Mouse (Mus musculus): Measurements from ENCODE around the gene Eif4e3. TPM values are rescaled to one million over a fixed set of nuclear protein-coding genes. Genes with fewer than 3 reads are reported as not detected.

Gene Eif4e3
- polyA plus RNA-seq, 1 experiment: 1.9 TPM

DNA sequence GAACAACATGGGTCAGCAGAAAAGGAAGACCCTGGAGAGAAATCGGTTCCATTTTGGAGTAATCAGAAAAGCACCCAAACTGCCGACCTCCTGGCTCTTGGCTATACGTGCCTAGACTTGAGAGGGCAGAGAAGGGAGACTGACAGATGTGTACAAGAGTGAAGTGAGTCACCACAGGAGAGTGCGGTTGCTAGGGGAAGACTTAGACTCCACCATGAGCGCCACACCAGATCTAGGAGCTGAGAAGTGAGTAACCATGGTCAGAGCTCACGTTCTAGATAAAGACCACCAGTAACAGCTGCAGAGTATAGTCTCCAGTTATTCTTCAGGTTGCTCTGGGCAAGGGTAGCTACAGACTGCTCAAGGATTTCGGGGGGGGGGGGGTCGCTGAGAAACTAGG is 3.3 kb downstream of the Eif4e3 start:
- H3K27me3 ChIP-seq (ENCODE audit: control insufficient read depth, insufficient read depth, low read length): no peaks in the 10 kb centered on the region
- H3K27ac ChIP-seq (ENCODE audit: control insufficient read depth, insufficient read depth, low read depth, low read length): no peak overlapping the region
- H3K4me1 ChIP-seq (ENCODE audit: control insufficient read depth, insufficient read depth, low read length): peaks cover 4% of the 10 kb centered on the region
- no peak overlapping the region for H3K4me3 ChIP-seq (ENCODE audit: control insufficient read depth, low read depth, low read length)
- H3K36me3 ChIP-seq (ENCODE audit: control insufficient read depth, insufficient read depth, low read length): no peaks in the 10 kb centered on the region
- TF ChIP-seq CTCF (IDR thresholded peaks at IDR 0.05; ENCODE audit: control insufficient read depth, insufficient read depth, insufficient replicate concordance, low read depth, low read length) (no peak), POLR2A (IDR thresholded peaks at IDR 0.05; ENCODE audit: control insufficient read depth, low read depth, low read length) (no peak)

DNA sequence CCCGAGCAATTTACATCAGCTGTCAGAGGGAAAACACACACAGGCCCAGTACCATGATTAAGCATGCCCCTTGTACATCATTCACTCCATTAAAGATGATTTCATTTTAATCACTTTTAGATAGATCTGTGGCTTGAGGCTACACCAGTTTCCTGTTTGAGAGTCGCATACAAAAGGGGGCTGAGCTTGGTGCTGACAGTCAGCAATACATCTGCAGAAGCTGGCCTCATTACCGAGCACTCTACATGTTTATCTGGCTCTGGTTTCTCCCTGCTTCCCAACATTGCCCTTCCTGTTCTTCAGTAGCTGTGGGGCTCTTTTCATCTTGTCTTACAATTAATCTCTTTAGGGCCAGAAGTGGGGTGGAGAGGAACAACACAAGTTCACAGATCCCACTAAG is 6.1 kb downstream of the Eif4e3 start:
- Histone ChIP-seq H3K4me1 (ENCODE audit: control insufficient read depth, insufficient read depth, low read length) (no peaks in the 10 kb centered on the region), H3K36me3 (ENCODE audit: control insufficient read depth, insufficient read depth, low read length) (no peaks in the 10 kb centered on the region), H3K27ac (ENCODE audit: control insufficient read depth, insufficient read depth, low read depth, low read length) (no peak overlapping the region), H3K27me3 (ENCODE audit: control insufficient read depth, insufficient read depth, low read length) (no peaks in the 10 kb centered on the region), H3K4me3 (ENCODE audit: control insufficient read depth, low read depth, low read length) (no peak overlapping the region)
- TF ChIP-seq POLR2A (IDR thresholded peaks at IDR 0.05; ENCODE audit: control insufficient read depth, low read depth, low read length) (no peak), CTCF (IDR thresholded peaks at IDR 0.05; ENCODE audit: control insufficient read depth, insufficient read depth, insufficient replicate concordance, low read depth, low read length) (no peak)

GRCm38 (mm10) chr6:99658586-99658985 is 8.0 kb downstream of the Eif4e3 start:
- no peak overlapping the region for H3K27ac ChIP-seq (ENCODE audit: control insufficient read depth, insufficient read depth, low read depth, low read length)
- no peaks in the 10 kb centered on the region for H3K4me1 ChIP-seq (ENCODE audit: control insufficient read depth, insufficient read depth, low read length)
- no peak for TF ChIP-seq POLR2A (IDR thresholded peaks at IDR 0.05; ENCODE audit: control insufficient read depth, low read depth, low read length)
- no peak for TF ChIP-seq CTCF (IDR thresholded peaks at IDR 0.05; ENCODE audit: control insufficient read depth, insufficient read depth, insufficient replicate concordance, low read depth, low read length)
- H3K27me3 ChIP-seq (ENCODE audit: control insufficient read depth, insufficient read depth, low read length): no peaks in the 10 kb centered on the region
- no peak overlapping the region for H3K4me3 ChIP-seq (ENCODE audit: control insufficient read depth, low read depth, low read length)
- no peaks in the 10 kb centered on the region for H3K36me3 ChIP-seq (ENCODE audit: control insufficient read depth, insufficient read depth, low read length)

DNA sequence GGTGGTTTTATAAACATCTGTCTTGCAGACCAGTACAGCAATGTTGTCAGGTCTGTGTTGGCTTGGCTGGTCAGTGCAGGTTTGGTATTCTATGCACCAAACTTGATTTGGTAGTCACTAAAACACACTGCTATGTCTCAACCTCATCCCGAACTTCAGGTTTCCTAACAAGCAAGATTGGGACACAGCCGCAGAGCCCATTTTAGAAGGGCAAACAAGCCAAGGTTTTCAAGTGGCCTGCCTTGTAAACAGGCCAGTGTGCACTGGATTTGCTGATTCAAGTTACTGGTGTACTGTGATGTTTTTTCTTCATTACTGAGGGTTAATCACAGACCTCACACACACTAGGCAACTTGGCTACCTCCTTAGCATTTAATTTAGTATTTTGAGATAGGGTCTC is 10.5 kb downstream of the Eif4e3 start:
- Histone ChIP-seq H3K36me3 (ENCODE audit: control insufficient read depth, insufficient read depth, low read length) (no peaks in the 10 kb centered on the region), H3K27ac (ENCODE audit: control insufficient read depth, insufficient read depth, low read depth, low read length) (no peak overlapping the region), H3K4me3 (ENCODE audit: control insufficient read depth, low read depth, low read length) (no peak overlapping the region), H3K27me3 (ENCODE audit: control insufficient read depth, insufficient read depth, low read length) (no peaks in the 10 kb centered on the region), H3K4me1 (ENCODE audit: control insufficient read depth, insufficient read depth, low read length) (no peaks in the 10 kb centered on the region)
- no peak for TF ChIP-seq POLR2A (IDR thresholded peaks at IDR 0.05; ENCODE audit: control insufficient read depth, low read depth, low read length)
- no peak for TF ChIP-seq CTCF (IDR thresholded peaks at IDR 0.05; ENCODE audit: control insufficient read depth, insufficient read depth, insufficient replicate concordance, low read depth, low read length)

DNA sequence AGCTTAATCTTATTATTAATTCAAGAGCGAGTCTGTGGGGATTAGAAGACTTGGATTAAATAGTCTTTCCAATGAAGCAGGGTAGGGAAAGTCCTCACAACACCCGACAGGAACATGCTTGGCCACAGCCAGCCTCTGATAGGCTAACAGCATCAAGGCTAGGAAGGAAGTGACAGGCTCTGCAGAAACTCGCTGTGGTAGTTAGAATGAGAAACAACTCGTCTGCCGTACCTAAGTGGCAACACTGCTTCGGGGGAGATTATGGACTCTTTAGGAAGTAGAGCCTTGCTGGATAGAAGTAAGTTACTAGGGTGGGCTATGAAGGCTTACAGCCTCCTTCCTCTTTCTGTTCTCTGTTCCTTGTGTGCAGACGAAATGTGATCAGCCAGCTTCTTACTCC is 11.1 kb downstream of the Eif4e3 start:
- no peaks in the 10 kb centered on the region for H3K36me3 ChIP-seq (ENCODE audit: control insufficient read depth, insufficient read depth, low read length)
- H3K4me1 ChIP-seq (ENCODE audit: control insufficient read depth, insufficient read depth, low read length): no peaks in the 10 kb centered on the region
- H3K4me3 ChIP-seq (ENCODE audit: control insufficient read depth, low read depth, low read length): no peak overlapping the region
- no peak for TF ChIP-seq CTCF (IDR thresholded peaks at IDR 0.05; ENCODE audit: control insufficient read depth, insufficient read depth, insufficient replicate concordance, low read depth, low read length)
- no peak for TF ChIP-seq POLR2A (IDR thresholded peaks at IDR 0.05; ENCODE audit: control insufficient read depth, low read depth, low read length)
- no peak overlapping the region for H3K27ac ChIP-seq (ENCODE audit: control insufficient read depth, insufficient read depth, low read depth, low read length)
- H3K27me3 ChIP-seq (ENCODE audit: control insufficient read depth, insufficient read depth, low read length): no peaks in the 10 kb centered on the region

GRCm38 (mm10) chr6:99654343-99654742 is 12.2 kb downstream of the Eif4e3 start:
- TF ChIP-seq POLR2A (IDR thresholded peaks at IDR 0.05; ENCODE audit: control insufficient read depth, low read depth, low read length) (no peak), CTCF (IDR thresholded peaks at IDR 0.05; ENCODE audit: control insufficient read depth, insufficient read depth, insufficient replicate concordance, low read depth, low read length) (no peak)

GRCm38 (mm10) chr6:99652341-99652740 is 14.2 kb downstream of the Eif4e3 start:
- Histone ChIP-seq H3K27me3 (ENCODE audit: control insufficient read depth, insufficient read depth, low read length) (no peaks in the 10 kb centered on the region), H3K4me1 (ENCODE audit: control insufficient read depth, insufficient read depth, low read length) (no peaks in the 10 kb centered on the region), H3K4me3 (ENCODE audit: control insufficient read depth, low read depth, low read length) (no peak overlapping the region), H3K27ac (ENCODE audit: control insufficient read depth, insufficient read depth, low read depth, low read length) (no peak overlapping the region), H3K36me3 (ENCODE audit: control insufficient read depth, insufficient read depth, low read length) (no peaks in the 10 kb centered on the region)
- TF ChIP-seq CTCF (IDR thresholded peaks at IDR 0.05; ENCODE audit: control insufficient read depth, insufficient read depth, insufficient replicate concordance, low read depth, low read length) (no peak), POLR2A (IDR thresholded peaks at IDR 0.05; ENCODE audit: control insufficient read depth, low read depth, low read length) (no peak)

More at GRCm38 (mm10) chr6:99654343-99654742, 12.2 kb downstream of the Eif4e3 start:
- no peaks in the 10 kb centered on the region for H3K27me3 ChIP-seq (ENCODE audit: control insufficient read depth, insufficient read depth, low read length)
- H3K27ac ChIP-seq (ENCODE audit: control insufficient read depth, insufficient read depth, low read depth, low read length): no peak overlapping the region
- H3K36me3 ChIP-seq (ENCODE audit: control insufficient read depth, insufficient read depth, low read length): no peaks in the 10 kb centered on the region
- no peaks in the 10 kb centered on the region for H3K4me1 ChIP-seq (ENCODE audit: control insufficient read depth, insufficient read depth, low read length)
- no peak overlapping the region for H3K4me3 ChIP-seq (ENCODE audit: control insufficient read depth, low read depth, low read length)

- Histone ChIP-seq H3K36me3 (ENCODE audit: control insufficient read depth, insufficient read depth, low read length) (no peaks in the 10 kb centered on the region), H3K27me3 (ENCODE audit: control insufficient read depth, insufficient read depth, low read length) (no peaks in the 10 kb centered on the region), H3K4me3 (ENCODE audit: control insufficient read depth, low read depth, low read length) (no peak overlapping the region), H3K4me1 (ENCODE audit: control insufficient read depth, insufficient read depth, low read length) (no peaks in the 10 kb centered on the region; the same call in 1 of the 2 replicates), H3K27ac (ENCODE audit: control insufficient read depth, insufficient read depth, low read depth, low read length) (no peak overlapping the region)
- TF ChIP-seq CTCF (IDR thresholded peaks at IDR 0.05; ENCODE audit: control insufficient read depth, insufficient read depth, insufficient replicate concordance, low read depth, low read length) (no peak), POLR2A (IDR thresholded peaks at IDR 0.05; ENCODE audit: control insufficient read depth, low read depth, low read length) (no peak)
These were observed 17.3 kb downstream of the Eif4e3 start for GRCm38 (mm10) chr6:99649307-99649706.

All from testis, adult 2 months (tissue).